Mouse (Mus musculus): ENCODE results near the gene Esrp2. TPM values are rescaled to one million over a fixed set of nuclear protein-coding genes. Genes with fewer than 3 reads are reported as not detected.

The Esrp2 gene
- total RNA-seq (2023), result 4.0 TPM

DNA sequence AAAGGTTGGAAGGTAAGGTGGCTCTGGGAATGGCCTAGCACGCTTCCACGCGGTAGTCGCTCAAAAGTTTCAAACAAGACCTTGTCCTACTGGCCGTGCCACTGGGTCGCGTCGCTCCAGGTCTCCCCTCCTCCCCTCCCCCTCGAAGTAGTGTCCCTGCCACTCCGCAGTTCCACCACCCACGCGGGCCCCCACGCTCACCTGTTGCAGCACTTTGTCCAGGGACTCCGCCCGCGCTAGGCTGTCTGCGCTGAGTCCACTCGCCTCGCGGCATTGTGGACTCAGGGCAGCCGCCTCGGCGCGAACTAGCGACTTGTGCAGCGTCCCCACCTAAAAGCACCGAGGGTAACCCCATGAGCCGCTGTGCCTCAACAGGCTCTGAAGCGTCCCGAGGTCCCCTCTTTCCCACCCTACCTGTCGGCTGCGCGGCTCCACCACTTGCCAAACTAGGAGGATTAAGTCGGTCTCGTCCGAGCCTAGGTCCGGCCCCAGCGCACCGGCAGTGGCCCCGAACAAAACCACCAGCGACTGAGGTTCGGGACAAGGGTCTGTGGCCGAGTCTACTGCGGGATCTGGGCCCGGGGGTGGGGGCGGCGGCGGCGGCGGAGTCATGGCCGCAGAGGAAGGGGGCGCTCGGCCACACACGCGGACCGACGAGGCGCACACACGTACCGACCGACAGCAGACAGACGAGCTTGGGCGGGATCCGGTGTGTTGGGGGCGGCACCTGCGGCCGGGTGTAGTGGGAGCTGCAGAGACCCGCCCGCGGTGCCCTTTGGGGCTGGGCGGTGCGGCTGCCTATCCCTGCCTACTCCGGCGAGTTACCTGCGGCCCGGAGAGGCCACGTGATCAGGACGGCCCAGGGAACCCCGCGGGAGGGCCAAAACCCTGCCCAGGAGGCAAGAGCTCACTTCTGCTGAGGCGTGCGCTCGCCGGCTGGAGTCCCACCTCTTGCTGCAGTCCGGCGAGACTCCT is at the start of gene Esrp2:
Gene Esrp2, minus strand, starts transcription at position 819 of the 975 bp plus-strand sequence.

DNA sequence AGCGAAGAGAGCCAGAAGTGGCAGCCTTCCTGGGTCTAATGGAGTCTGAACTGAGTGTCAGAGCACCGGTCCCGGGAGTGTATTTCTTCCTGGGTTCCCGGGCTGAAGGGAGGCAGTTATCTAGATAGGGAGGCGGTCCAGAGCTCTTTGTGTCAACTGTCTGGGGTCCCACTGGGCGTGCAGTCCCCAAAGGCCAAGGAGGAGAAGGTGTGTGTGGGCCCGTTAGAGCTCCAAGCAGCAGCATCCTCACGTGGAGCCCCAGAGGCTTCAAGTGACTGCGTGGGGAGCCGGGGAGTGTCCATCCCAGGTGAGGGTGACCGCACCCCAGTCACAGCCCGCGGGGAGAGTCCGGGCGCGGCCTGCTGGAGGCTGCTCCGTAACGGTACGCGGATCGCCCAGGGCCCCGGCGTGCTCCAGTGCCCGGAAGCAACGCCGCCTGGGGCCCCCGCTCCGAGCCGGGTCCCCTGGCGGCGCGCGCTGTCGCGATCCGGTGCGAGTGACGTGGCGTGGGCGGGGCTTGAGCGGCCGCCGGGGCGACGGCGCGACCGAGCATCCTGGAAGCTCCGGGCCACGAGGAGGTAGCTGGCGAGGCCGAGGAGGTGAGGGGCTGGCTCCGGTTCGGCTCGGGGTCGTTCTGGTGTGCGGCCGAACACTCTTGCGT is 31.7 kb upstream of the Esrp2 start, which contains the start of gene Slc7a6:
Gene Slc7a6, plus strand, starts transcription at position 502 of the 661 bp plus-strand sequence.

DNA sequence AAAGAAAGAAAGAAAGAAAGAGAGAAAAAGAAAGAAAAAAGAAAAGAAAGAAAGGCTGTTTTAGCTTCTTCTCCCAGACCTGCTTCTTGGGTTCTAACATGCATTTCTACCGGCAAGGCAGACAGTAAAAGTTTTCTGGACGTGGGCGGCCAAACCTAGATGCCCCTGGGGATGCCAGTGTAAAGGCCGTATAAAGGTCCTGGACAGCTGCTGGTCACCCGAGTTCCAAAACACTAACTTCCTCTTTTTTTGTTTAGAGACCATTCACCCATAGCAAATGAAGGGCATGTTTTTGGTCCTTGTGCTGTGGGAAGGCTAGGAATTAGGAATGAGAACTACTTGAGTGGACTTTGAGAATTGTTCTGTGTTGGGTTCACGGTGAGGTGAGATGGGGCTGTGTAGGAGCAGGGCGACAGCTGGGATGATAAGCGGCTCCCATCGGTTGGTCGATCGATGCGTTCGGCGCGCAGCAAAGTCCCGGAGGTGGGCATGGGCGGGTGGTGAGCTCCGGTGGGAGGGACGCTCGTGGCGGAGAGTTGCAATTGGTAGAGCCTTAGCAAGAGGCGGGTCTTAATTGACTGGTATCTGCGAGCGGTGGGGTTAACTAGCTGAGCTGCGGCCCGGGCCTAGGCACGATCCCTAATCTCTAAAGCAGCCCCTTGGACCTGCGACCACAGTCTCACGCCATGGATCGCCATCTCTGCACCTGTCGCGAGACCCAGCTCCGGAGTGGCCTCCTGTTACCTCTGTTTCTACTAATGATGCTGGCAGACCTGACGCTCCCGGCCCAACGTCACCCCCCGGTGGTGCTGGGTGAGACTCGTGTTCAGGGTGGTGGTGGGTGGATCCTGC is 13.3 kb upstream of the Esrp2 start, which contains the start of gene Pla2g15:
Gene Pla2g15, plus strand, starts transcription at position 599 of the 852 bp plus-strand sequence.

Other genes starting within 250 kb of the Esrp2 start
- gene Nrn1l, start 243.4 kb downstream of the Esrp2 start, total RNA-seq (2023), result 1.1 TPM
- gene Pskh1, start 236.5 kb downstream of the Esrp2 start, total RNA-seq (2023), result 21.4 TPM
- 3.2 TPM for gene Ctrl, start 203.1 kb downstream of the Esrp2 start, total RNA-seq (2023)
- gene Psmb10, start 198.5 kb downstream of the Esrp2 start, total RNA-seq (2023), result 123 TPM
- not detected for gene Lcat, start 193.6 kb downstream of the Esrp2 start, total RNA-seq (2023)
- gene Slc12a4, start 170.9 kb downstream of the Esrp2 start, total RNA-seq (2023), result 11.3 TPM
- gene Dpep3, start 157.5 kb downstream of the Esrp2 start, total RNA-seq (2023), result not detected
- gene Dus2, start 145.6 kb downstream of the Esrp2 start, total RNA-seq (2023), result 11.4 TPM
- not detected for gene Dpep2nb, start 131.0 kb downstream of the Esrp2 start, total RNA-seq (2023)
- gene Ddx28, start 125.1 kb downstream of the Esrp2 start, total RNA-seq (2023), result 5.6 TPM
- 181 TPM for gene Nfatc3, start 78.1 kb downstream of the Esrp2 start, total RNA-seq (2023)
- 3.8 TPM for gene Pla2g15, start 13.4 kb upstream of the Esrp2 start, total RNA-seq (2023)
- gene Slc7a6, start 31.9 kb upstream of the Esrp2 start, total RNA-seq (2023), result 33.7 TPM
- 71.7 TPM for gene Slc7a6os, start 74.0 kb upstream of the Esrp2 start, total RNA-seq (2023)
- gene Prmt7, start 74.0 kb upstream of the Esrp2 start, total RNA-seq (2023), result 29.7 TPM
- 0.32 TPM for gene Smpd3, start 201.0 kb upstream of the Esrp2 start, total RNA-seq (2023)

Measured in CD4-positive naive resting alpha-beta T cell, adult 76 days (primary cell).